Mouse (Mus musculus) thymus, postnatal 0 days (tissue): Measurements from ENCODE around the gene Egfem1. TPM values are rescaled to one million over a fixed set of nuclear protein-coding genes. Genes with fewer than 3 reads are reported as not detected.

ENCODE experiments used
- DNase-seq: peaks from one replicate; pipeline ENCODE4 v3.0.0-alpha.2; 2015; ENCODE audit warnings: low spot score
- polyA plus RNA-seq: library from polyadenylated mRNA; unstranded; fragments of >200 nt; fragmentation: Nextera tagmentation; extraction: Ambion mirVana; gene quantifications from 2 replicates; pipeline ENCODE4 v1.2.1, GENCODE M21; 2015

Gene Egfem1
- polyA plus RNA-seq = not detected in 2 replicates

DNA sequence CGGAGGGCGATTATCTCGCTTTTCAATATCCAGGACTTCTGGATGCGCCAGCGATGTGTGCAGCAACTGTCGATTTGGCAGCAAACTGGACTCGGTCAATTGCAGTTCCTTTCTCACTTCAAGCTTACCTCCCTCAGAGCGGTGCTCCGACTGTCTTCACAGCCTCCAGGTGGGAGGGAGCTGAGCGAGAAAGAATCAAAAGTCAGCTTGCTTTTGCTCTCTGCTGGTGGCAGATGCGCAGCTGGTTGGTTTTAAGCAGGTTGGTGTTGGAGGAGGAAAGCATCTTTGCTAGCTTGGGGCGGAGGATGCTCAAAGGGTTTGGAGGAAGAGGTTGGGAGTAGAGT, at the start of gene Egfem1:
Egfem1 (plus strand) TSS at position 72 of the 344 bp plus-strand sequence.
- DNase-seq = no peak

DNA sequence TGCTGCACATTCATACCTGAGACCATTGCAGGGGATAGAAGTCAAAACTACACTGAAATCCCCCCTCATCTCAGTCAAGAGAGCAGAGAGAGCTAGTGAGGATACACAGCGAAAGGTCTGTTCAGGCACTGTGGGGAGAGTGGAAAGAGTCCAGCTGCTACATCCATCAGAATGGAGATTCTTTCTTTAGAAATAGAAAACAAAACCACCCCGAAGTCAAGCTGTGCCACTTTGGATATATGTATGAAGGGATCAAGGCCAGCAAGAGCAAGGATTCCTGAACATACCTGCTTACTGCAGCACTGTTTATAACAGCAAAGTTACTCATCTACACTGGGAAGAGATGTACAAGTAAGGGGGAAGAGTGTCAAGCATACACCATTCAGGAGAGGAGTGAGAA, 48.7 kb upstream of the Egfem1 start:
- no peak for DNase-seq

DNA sequence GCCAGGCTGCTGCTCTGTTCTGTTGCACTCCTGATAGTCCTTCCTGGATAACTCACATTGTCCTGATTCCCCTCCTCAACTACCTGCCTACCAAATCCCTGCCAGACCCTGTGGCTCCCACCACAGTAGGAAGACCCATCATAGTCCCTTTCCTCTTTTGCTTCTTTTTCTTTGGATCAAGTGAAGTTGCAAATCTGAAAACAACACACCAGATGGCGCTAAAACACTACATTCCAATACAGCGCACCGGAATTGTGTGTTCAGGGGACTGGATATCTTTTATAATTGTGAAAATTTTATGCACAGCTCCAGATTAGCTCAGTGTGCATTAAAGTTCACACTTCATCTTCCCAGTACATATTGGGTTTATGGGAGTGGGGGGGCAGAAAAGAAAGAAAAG, 45.7 kb upstream of the Egfem1 start:
- no peak for DNase-seq

DNA sequence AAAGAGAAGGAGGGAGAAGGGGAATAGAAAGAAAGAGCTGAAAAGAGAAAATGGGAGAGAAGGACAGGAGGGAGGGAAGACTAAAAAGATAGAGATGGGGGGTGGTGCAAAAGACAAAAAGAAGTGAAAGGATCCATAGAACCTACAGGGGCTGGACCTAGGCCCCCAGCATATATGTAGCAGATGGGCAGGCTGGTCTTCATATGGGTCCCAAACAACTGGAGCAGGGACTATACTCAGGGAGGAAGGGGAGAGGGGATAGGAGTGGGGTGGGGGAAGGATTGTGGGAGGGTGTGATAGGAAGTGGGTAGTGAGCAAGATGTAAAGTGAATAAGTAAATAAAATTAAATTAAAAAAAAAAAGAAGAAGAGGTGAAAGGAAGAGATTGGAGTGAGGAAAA, 45.2 kb upstream of the Egfem1 start:
- no peak for DNase-seq

DNA sequence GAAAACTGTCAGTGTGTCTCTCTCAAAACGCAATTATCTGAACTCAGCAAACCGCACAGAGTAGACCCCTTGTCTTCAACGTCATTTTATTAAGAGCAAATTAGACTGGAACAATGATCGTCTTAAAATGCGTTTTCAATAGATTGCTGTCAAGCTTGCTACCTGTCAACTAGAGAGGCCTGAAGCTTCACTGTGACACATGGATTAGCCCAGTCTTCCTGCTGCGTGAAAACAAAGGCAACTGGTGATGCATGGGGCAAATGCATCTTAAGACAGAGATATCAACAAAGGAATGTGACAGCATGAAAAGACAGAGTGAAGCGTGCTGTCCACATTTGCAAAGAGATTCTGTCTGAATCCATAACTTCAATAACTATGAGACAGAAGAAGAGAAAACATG, 41.8 kb upstream of the Egfem1 start:
- DNase-seq = no peak

DNA sequence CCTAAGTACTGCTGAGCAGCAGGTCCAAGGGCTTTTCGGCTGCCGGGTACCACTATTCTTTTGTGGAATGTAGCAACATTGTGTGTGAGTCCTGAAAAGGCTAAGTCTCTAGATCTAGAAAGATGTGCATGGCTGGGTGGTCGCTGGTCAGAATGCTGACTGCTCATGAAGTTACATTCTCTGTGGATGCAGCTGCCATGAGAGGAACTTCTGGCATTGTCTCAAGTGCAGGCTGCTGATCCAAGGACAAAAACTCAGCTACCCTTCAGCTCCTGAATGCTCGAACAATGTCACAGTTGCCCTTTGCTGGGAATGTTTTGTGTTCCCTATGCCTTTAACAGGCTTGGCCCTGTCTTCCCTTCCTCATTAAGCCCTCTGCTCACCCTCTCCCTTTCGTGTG, 35.5 kb upstream of the Egfem1 start:
- DNase-seq = no peak

DNA sequence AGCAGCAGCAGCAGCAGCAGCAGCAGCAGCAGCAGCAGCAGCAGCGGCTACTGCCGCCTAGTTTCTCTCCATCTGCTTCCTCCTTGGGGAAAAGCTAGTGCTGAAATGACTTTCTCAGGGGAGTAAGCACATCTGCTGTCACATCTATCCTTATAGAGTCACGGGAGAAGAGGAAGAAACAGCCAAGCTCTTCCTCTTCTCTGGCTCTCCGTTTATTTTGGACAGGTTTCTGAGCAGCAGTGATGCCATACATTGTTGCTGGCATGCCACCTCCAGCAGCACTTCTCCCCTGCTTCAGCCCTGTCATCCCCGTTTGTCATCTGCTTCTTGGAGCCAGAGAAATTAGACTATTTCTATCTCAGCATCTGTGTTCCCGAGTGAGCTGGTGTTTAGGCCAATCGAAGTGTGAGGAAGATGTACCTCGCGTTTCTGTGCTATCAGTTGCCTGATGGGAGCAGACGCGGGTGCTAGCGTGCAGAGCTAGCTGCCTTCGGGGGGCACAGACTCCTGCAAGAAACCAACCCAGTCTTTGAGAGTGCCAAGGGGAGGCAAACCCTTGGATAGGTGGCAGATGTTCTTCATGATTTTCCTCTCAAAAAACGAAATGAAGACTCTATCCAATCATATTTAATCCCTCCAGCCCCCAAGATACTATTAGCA, 34.4 kb upstream of the Egfem1 start:
- DNase-seq = no peak

DNA sequence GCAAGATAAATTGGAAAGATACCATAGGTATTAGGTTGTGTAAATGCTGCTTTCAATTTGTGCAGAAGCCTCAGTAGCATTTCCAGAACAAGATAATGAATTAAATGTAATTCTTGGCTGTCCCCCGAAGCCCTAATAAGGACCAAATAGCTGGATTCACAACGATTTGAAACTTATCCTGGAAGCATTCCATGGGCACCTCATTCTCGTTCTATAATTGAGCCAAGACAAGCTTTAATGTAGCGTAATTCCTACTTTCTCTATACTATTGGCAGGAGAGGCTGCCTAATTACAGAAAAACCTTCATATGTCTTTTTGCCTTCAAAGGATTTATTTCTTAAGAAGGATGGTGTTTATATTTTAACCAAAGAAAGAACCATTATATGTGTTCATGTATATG, 18.7 kb upstream of the Egfem1 start:
- DNase-seq = no peak

DNA sequence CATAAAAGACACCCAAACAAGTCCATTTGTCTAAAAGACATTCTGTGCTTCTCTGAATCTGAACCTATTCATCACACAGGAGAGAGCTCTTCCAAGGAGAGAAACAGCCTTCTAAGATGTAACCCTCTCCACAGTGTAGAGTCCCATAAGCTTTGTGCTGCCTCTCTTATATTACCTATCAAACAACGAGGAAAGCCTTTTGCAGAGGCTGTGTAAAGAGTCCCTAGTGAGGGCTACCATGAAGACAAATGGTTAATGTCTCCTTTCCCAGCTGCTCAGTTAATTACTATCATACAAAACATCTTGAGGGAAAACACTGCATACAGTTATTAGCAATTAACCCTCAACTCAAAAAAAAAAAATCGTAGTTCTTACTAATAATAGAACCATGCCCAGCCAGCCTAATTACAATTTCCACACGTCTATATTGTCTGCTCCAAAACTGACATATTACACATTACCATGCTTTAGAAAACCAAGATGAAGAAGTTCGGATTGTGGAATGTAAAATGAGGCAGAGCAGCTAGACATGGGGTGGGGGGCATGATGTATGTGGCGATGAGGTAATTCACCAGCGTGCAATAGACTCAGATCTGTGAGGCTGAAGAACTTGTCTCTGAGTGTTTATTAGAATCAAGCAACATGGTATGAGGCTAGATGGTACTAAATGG, 13.3 kb upstream of the Egfem1 start:
- no peak for DNase-seq

DNA sequence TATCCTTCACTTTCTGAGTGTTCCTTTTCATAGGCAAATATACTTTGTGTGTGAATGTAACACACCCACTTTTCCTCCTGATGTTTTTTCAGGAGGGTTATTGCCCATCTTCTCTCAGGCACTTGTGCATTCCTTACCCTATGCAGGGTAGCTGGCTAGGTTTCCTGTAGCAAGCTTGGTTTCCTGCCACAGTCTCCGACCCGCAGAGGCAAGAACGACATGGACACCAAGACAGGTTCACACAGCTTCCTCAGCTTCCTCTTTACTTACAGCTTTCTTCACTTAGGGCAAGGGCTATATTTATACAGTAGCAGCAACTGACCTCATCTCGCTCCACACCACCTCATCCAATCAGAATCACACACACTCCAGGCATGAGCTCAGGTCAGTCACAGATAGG, 10.5 kb upstream of the Egfem1 start:
- no peak for DNase-seq

DNA sequence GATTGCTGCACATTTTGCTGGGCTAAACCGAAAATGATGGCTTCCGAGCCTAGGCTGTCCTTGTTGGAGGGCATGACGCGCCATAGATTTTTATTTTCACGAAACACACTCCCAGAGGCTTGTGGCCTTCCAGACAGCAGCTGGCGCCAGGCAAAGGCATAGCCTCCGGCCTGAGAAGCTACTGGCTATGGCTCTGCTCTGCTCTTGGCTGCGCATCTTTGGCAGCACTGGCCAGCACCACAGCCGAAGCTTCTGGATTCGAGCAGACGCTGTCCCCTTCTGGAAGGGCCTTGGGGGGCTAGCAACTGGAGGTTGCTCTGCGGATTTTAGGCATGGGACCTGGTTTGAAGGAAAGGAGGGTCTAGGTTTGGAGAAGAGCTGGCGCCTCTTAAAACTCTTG, 306 bp upstream of the Egfem1 start:
- no peak for DNase-seq

DNA sequence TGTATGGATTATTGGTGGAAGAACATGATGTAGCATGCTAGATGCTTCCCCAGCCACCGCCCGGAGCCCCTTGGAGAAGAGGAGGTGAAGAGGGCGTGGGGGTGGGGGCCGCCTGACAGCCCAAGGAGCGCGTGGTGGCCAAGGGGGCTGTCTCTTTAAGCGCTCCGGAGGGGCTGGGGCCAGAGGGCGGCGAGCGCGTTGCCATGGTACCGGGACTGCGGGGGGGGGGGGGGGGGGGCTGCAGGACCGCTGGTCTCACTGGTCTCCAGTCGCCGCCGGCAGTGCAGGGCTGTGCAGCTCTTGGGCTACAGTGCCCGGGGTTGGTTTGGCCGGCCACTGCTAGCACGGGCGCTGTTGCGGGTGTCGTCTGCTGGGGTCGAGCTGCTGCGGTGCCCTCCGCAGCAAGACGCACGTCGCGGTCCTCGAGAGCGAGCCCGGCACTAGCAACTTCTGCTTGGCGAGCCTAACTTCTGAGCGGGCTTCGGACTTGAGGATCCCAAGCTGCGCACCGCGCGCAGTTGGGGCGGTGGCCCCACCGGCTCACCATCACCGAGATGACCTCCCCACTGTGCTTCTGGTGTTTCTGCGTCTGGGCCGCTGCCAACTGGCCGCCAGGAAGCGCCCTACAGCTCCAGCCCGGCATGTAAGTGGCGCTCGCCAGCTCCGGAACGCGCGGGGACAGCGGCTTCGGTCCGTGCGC, 623 bp downstream of the Egfem1 start:
- no peak for DNase-seq

DNA sequence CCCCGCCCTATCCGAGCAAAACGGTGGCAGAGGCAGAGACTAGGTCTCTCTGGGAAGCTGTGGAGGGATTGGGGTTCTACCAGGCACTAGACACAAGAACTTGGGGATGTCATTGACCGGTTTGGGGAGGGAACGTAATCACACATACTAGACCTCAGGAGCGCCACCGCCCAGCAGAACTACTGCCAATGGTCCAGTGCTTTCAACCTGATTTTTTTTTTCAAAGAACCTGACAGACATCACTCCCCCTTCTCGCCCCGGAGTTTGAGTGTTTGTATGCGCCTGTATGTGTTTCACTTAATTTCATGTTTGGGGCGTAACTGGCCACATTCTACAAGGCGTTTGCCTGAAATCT, 1.1 kb downstream of the Egfem1 start:
- no peak for DNase-seq

DNA sequence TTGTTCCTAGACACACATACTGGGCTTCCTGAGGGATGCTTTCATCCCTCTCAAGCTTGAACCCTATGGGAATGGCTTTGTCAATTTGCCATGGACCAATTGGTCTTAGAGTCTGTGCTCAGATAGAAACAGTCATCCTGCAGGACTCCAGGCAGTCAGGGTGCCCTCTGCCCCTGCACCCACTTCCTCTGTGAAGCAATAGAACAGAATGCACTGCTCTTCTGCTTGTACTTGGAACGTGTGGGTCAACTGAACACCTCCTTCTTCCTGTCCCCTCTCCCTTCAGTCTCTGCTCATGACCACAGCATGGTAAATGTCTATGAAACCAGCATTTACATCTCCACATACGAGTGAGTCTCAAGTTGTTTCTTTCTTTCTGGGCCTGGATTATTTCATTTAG, 16.6 kb downstream of the Egfem1 start:
- no peak for DNase-seq

DNA sequence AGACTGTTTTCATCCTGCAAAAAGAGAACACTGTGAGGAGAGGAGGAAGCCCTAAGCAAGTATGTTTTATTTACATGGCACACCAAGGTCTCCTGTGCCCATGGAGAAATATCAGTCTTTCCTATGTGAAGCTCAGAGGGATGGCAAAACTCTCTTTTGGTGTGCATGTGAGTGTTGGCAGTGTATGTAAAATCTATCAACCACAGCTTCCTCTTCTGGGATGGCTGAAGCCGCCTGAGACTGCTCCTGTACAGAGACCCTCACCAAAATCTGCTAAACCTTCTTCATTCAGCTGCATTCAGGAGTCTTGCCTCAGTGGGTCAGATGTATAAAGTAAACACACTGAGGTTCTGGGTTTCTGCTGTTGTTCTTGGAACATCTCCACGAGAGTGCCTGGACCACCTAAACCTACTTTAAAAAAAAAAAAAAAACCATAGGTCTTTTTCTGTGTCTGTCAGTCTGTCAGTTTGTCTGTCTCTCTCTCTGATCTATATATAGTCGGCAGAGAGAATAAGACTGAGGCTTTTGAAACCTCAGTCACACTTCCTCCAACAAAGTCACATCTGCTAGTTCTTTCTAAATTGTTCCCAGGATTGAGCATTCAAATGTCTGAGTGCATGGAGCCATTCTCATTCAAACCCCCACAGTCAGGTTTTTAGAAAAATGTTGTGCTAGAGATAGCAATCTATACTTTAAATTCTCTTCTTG, 24.3 kb downstream of the Egfem1 start:
- DNase-seq = no peak

DNA sequence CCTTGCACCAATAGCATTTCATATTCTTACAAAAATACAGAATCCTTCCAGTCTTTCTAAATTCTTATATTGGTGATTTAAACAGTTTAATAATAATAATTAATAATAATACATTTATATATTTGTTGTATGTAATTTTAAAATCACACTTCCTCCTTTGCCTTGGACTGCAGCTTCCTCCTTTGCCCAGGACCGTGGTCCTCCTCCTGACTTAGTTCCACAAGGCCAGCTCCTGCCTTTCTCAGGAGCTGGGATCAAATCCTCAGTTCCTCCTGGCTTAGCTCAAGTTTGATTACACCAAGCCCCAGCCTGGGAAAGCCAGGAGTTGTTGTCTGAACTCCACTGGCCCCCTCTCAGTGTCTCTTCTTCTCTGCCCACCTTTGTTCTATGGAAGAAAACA, 25.3 kb downstream of the Egfem1 start:
- DNase-seq = no peak

DNA sequence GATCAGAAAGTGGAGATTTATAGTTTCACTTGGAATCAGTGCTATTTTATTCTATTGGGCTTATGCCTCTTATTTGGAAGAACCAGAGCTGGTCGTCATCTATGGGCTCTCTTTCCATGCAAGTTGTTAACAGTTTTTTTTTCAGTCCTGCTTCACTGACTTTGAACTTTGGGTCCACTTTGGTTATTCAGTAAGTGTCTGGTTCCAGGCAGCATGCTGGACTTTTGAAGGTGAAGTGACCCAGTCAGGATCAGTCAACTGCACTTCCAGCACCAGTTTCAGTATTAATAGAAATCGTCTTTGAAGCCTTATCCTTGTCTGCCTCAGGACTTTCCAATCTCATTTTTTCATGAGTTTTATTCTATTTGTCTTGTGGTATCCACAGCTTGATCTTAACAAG, 28.5 kb downstream of the Egfem1 start:
- no peak for DNase-seq

DNA sequence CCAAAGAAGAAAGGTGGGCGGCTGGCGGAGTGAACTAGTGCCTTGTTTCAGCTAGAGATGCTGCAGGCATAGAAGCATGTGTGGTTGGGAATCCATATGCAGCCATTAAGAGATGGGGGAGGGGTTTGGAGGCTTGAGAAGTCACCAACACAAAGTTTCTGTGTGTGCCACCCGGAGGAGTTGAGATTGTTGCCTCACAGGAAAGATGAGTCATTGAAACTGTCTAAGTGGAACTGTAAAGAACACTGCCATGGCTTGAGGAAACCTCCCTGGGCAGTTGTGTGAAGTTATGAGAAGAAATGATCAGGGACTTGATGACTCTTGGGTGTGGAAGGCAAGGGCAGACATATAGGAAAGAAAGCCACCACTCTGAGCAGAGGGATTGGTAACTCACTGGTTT, 32.7 kb downstream of the Egfem1 start:
- no peak for DNase-seq

DNA sequence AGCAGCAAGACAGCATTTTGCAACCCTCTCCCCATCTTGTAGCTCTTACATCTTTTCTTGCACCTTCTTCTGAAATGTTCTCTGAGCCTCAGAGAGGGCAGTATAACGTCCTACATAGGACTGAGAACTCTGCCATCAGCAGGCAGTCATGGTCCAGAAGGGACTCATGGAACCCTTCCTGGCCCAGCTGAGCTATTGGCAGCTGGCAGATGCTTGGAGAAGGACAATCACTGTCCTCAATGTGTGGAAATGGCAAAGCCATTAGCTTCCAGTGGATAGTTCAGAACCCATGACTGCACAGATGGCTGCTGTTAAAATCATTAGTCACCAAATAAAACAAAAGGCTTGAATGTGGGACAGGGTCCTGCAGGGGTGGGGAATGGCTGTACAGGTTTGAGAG, 35.6 kb downstream of the Egfem1 start:
- DNase-seq = no peak

DNA sequence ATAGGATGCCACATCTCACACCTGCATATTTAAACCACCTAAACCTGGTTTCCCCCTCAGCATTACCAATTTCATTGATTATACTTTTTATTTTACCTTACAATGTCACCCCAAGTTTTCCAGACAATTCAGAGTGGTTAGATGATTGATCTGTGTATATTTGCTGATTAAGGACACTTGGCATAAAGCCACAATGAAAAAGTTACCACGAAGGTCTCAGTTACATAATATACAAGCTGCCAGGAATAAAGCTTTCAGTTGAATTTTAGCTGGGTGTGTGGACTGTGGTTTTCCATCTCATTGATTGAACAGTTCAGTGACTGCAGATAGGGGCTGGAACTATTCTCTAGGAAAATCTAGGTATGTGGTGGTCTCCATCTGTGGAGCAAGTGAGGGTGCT, 40.7 kb downstream of the Egfem1 start:
- DNase-seq = no peak

DNA sequence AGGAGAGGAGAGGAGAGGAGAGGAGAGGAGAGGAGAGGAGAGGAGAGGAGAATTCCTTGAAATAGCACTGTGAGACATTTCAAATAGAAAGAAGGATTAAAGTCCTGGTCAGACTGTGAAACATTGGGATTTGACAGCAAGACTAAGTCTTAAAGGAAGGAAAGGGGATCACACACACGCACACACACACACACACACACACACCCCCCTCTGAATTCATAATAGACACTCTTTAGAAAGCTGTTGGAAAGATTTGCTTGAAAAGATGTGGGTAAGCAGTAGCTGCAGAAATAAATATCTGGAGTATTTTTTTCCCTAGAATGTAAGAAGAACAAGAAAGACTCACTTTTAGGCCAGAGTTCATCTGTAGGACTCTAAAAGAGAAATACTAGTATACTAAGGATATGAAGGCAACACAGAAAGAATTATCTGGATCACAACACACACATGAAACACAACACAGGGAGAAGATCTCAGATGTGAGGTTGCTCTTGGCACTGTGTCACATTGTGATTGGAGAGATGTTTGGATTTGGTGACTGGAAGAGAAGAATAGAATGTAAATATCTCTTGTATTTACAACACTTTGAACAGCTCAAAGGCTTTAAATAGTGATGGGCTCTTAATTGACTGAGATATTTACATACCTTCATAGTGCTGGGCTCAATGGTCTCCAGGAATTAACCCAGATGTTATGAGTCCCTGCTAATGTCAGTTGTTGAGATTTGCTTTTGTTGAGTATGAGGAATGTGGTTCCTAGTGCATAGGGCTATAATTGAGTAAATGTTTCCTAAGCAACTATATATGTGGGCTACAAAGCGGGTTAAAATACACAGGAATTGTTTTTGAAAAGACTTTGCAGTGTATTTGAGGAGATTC, 50.5 kb downstream of the Egfem1 start:
- no peak for DNase-seq
